Mouse (Mus musculus) myocyte (in vitro differentiated cells): ENCODE data around the gene Gimap7.

Experiments used
- MYOG ChIP-seq, 3 experiments: IDR thresholded peaks; one replicate each; pipeline ENCODE4 v1.6.1; 2011; ENCODE audit warnings: control low read depth in 2 of 3, low read depth in 2 of 3, mild to moderate bottlenecking in 2 of 3; ENCODE audit not compliant: insufficient read length in 2 of 3, control insufficient read depth in 1 of 3, insufficient read depth in 1 of 3
- POLR2A ChIP-seq: IDR thresholded peaks from one replicate; pipeline ENCODE4 v1.6.1; 2011; ENCODE audit warnings: low read depth, mild to moderate bottlenecking, control low read depth, moderate library complexity; ENCODE audit not compliant: insufficient read length
- USF1 ChIP-seq: IDR thresholded peaks from one replicate; pipeline ENCODE4 v1.6.1; 2011; ENCODE audit warnings: low read depth, mild to moderate bottlenecking, control low read depth, moderate library complexity

- no peak for TF ChIP-seq MYOG (IDR thresholded peaks at IDR 0.05; ENCODE audit: control insufficient read depth in 1 of 3, insufficient read depth in 1 of 3, insufficient read length in 2 of 3, low read depth in 2 of 3)
- no peak for TF ChIP-seq POLR2A
- TF ChIP-seq USF1, result no peak
Observed at GRCm38 (mm10) chr6:48742422-48743351, 24.3 kb downstream of the Gimap7 start.
